14 mouse cellular contexts compared by ENCODE assay signal in genomic region chr9:94506980-94507379, GRCm38 (mm10).
"Had no signal": no experiment of that assay in that cellular context is flagged by ENCODE, and none has a peak within 500 bp of the region (broad histone marks: within the 10 kb centered on the region; RNA-seq: fewer than 3 reads in every experiment).

No protein-coding gene starts in this region.

- H3K9me3 ChIP-seq: midbrain, embryonic 13.5 days; midbrain, embryonic 15.5 days; neural tube, embryonic 12.5 days; stomach, embryonic 15.5 days had no signal

- ATAC-seq: midbrain, embryonic 13.5 days; midbrain, embryonic 15.5 days had no signal

- H3K4me2 ChIP-seq: lung, embryonic 14.5 days; midbrain, embryonic 11.5 days; midbrain, embryonic 13.5 days; midbrain, embryonic 15.5 days; neural tube, embryonic 12.5 days; stomach, embryonic 15.5 days had no signal

- H3K4me3 ChIP-seq: midbrain, embryonic 13.5 days; midbrain, embryonic 15.5 days; neural tube, embryonic 12.5 days; stomach, embryonic 15.5 days had no signal

- H3K36me3 ChIP-seq: midbrain, embryonic 13.5 days; midbrain, embryonic 15.5 days; neural tube, embryonic 12.5 days; stomach, embryonic 15.5 days had no signal

- H3K9ac ChIP-seq: lung, embryonic 14.5 days; midbrain, embryonic 13.5 days; midbrain, embryonic 15.5 days; neural tube, embryonic 12.5 days; stomach, embryonic 15.5 days had no signal

- H3K27ac ChIP-seq: midbrain, embryonic 13.5 days; midbrain, embryonic 15.5 days; neural tube, embryonic 12.5 days; stomach, embryonic 15.5 days; stomach, postnatal 0 days had no signal

- H3K4me1 ChIP-seq: midbrain, embryonic 13.5 days; midbrain, embryonic 15.5 days; neural tube, embryonic 12.5 days; stomach, embryonic 15.5 days had no signal

- DNase-seq: lung, adult 18-20 months; lung, embryonic 14.5 days; lung, postnatal 10 days; lung, postnatal 4 days; right cerebral cortex, postnatal 14 days; thymus, adult 2 months; thymus, postnatal 25 days; thymus, postnatal 4 days had no signal

- H3K27me3 ChIP-seq: midbrain, embryonic 13.5 days; midbrain, embryonic 15.5 days; neural tube, embryonic 12.5 days; stomach, embryonic 15.5 days had no signal
